Mouse (Mus musculus): Measurements from ENCODE around the gene Wnt5a.

Wnt5a gene

DNA sequence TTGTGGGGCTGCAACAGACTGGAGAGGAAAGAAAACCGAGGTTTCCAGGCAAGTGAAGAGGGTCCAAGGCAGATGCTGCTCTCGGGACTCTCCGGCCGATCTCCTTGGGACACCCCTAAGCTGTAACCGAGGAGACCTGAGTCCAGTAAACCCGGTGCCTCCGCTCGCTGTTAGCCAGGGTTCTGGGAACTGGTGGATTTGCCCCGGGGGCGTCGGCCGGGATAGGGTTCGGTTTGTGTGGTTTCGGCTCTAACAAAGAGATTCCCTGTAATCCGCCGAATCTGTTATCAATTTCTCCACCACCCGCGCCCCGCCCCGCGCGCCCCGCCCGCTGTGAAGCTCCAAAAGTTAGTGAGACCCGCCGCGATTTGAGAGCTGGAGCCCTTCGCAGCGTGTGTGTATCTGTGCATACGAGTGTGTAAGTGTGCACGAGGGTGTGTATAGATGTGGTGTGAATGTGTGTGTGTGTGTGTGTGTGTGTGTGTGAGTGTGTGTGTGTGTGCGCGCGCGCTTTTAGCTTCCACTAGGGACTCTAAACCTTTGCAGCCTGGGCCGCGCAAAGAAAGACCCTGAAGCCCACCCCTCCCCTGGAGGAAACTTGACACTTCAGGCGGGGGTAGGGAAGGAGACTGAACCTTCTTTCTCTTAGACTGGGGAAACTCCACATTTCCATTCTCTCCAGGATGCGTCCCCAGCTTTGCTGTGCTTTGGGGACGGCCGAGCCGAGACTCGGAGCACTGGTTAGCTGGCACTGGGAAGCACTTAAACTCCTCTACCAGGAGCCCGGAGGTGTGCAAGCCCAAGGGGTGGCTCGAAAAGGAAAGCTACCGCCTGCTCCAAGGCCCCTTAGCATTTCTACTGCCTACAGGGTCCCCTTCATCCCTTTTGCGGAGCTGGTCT is 5.1 kb downstream of the Wnt5a start:
- DNase-seq (ENCODE audit: low spot score in 2 of 2), result peak; percentile 46 to 73

DNA sequence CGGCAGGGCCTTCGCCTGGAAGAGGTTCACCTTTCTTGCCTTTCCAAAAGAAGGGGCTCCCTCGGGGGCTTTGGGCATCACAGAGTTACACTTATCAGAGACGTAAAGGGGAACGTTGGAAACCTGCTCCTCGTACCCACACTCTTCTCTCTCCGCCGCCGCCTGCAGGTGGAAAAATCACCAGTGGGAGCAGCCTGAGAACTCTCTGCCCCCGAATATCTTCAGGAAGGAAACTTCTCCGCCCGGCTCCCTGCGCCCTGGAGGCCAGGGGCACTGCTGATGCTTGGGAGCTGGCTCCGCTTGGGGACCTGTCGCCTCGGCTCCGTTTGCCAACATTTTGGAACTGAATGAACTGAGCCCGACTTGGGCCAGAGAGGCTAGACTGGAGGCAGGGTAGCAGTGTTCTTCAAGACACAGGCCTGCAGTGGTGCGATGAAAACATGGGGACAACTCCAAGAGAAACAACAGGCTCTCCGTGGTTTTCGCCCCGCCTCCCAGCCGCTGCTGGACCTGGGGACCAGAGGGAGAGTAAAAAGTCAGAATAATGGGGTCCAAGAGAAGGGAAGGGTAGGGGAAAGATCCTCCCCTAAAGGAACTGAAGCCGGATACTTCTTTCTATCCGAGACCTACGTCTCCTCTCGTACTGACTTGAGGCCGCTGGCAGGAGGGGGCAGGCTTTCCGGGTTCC is 5.9 kb downstream of the Wnt5a start:
- peak; percentile 17 to 55 for DNase-seq (ENCODE audit: low spot score in 2 of 2)

DNA sequence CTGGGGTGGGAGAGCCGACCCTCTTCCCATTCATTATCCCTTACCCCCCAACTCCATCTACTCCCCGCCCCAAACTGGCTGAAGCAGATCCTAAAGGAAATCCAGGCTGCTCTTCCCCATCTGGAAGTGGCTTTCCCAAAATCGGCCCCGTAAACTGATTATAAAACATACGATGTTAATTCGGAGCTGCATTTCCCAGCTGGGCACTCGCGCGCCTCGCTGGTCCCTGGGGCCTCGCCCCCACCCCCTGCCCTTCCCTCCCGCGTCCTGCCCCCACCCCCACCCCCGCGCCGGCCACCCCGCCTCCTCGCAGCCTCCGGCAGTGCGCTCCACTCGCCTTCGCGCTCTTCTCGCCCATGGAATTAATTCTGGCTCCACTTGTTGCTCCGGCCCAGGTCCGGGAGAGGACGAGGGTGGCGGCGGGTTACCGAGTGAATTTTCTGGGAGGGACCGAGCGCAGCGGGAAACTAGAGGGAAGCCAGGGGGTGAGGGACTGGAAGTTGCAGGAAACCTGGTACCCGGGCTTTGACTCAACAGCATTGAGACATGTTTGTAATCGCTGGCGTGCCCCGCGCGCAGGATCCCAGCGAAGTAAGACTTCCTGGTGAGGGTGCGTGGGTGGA is 6.6 kb downstream of the Wnt5a start:
- peak; percentile 24 to 57 for DNase-seq (ENCODE audit: low spot score in 2 of 2)

DNA sequence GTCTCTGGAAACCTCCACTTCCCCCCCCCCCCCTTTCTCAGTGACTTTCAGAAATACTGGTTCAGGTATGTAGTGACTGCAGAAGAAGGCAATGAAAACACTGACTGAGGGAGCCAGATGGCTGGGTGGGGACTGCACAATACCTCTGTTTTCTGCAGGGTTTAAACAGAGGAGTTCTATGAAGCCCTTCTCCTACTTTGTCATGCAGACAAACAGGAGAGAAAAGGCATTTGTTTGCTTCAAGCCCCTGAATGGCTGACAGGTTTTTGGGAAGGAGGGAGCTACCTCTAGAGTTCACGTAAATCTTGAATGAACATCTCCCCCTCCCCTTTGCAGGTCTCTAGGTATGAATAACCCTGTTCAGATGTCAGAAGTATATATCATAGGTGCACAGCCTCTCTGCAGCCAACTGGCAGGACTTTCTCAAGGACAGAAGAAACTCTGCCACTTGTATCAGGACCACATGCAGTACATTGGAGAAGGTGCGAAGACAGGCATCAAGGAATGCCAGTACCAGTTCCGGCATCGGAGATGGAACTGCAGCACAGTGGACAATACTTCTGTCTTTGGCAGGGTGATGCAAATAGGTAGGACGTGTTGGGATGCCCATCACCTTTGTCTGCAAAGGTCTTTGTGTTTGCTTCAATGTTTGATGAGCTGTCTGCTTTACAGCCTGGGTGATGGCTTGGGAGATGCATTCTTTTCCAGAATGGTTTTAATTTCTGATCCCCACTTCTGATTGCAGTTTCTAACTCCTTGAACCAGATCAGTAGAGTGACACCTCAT is 8.4 kb downstream of the Wnt5a start:
- DNase-seq (ENCODE audit: low spot score in 2 of 2), result no peak

DNA sequence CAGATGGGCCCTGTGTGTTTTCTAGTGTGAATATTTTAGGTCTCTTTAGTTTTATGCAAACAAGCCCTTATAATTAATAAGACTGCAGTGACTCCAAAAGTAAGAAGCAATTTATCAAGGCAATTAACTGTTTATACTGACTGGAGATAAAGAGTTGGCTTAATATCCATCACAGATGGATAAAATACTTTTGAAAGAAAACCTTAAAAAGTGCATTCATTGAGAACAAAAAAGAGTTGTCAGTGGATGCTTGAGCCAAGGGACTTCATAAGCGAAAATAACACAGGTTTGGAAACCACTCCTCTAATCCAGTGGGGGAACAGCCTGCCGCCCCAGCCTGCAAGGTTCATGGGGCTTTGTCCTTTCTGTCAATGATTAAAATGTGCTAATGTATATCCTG is 9.6 kb downstream of the Wnt5a start:
- no peak for DNase-seq (ENCODE audit: low spot score in 2 of 2)

DNA sequence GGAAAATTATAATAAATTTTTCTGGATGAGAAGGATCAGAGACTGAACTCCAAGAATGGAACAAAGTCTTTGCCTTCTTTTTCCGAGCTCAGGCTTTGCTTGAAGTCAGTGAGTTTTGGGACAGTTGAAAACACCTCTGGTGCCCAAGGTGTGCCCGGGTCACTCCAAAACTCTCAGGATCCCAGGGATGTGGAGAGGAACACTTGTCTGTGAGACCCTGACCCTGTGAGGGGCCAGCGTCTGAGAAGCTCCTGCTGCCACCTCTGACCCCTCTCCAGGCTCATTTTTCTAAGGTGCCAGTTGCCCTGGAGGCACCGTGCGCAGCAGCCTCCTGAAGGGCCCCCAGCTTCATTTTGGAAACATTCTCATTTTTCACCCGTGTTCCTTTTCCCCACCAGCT is 10.8 kb downstream of the Wnt5a start:
- no peak for DNase-seq (ENCODE audit: low spot score in 2 of 2)

DNA sequence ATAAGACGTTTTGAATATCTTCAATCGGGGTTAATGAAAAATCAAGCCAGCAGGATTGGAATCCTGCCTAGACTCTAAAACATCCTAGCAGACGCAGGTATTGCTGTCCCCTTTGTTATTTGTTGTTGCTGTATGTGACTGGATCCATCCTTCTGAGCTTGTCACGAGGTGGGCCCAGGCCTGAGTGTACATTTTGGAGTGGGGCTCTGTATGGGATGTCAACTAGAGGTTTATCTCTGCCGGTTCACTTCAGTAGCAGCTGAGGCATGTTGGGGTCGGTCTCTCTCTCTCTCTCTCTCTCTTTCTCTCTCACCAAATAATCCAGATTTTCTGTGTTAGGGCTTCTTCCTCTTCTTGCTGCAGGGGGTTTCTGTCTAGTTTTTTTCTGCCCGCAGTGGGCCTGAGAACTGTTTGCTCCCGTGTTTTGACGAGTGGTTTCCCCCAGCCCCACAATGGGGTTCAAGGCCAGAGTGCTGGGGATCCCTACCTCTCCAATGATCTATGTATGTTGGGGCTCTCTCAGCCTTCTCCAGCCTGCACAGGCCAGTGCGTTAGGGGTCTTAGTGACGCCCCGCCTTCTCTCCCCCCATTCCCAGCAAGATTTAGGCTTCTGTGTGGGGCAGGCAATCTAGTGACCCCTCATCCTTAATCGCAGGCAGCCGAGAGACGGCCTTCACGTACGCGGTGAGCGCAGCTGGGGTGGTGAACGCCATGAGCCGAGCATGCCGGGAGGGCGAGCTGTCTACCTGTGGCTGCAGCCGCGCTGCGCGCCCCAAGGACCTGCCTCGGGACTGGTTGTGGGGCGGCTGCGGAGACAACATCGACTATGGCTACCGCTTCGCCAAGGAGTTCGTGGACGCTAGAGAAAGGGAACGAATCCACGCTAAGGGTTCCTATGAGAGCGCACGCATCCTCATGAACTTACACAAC is 13.3 kb downstream of the Wnt5a start:
- no peak for DNase-seq (ENCODE audit: low spot score in 2 of 2)

GRCm38 (mm10) chr14:28521106-28521505 is 16.6 kb downstream of the Wnt5a start:
- DNase-seq (ENCODE audit: low spot score in 2 of 2), result no peak

- no peak for DNase-seq (ENCODE audit: low spot score in 2 of 2)
These were observed 18.1 kb downstream of the Wnt5a start for GRCm38 (mm10) chr14:28522611-28523010.

DNA sequence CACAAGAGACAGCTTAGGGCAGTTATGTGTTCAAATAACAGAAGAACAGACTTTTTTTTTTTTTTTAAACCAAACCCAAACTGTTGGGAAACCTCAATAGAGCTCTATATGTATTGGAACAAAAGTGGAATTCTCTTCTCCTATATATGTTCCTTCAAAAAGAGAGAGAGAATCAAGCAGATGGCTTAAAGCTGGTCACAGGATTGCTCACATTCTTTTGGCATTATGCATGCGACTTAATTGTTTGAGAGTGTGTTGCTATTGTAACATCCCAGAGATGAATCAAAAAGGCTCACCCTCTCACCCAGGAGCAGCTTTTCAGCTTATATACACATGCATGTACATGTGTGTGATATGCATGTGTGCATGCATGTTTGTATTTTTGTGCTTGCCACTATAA is 21.0 kb downstream of the Wnt5a start:
- DNase-seq (ENCODE audit: low spot score in 2 of 2), result no peak

- no peak for DNase-seq (ENCODE audit: low spot score in 2 of 2)
These were observed 23.7 kb downstream of the Wnt5a start for GRCm38 (mm10) chr14:28528151-28528685.

GRCm38 (mm10) chr14:28531531-28531930 is 27.0 kb downstream of the Wnt5a start:
- DNase-seq (ENCODE audit: low spot score in 2 of 2), result no peak

DNA sequence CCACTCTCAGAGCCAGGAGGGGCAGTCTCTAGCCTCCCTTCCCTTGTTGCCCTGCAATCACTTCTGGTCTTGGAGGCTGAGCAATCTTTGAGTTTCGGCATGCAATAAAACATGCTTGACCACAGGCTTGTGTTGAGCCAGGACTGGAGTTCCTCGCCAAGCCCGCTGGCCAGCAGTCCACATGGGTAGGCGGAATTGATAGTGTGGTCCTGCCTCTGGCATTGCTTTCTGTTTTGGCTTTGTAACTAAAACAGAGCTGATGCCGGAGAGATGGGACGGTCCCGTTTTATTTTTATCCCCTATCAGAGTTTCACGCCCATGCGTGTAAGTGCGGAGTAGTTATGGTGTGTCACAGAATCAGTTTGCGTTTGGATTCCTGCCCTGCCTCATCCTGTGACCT is 28.4 kb downstream of the Wnt5a start:
- DNase-seq (ENCODE audit: low spot score in 2 of 2), result peak in 1 of 2 experiments; percentile 69

DNA sequence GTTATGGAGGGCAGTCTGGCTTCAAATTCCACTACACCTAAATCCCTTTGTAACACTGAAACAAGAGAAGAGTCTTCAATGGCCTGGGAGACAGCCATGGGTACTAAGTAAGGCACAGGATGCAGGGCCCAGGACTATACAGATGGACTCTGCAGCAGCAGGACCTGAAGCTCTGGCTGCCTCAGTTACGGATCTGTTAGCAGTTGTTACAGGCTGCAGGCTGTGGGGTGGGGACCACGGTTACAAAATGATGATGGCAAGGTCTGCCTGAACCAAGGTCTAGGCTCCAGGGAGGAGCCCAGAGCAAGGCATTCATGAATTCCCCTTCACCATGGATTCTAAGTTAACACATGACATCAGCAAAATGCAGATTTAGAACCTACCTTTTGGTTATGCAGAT is 29.3 kb downstream of the Wnt5a start:
- DNase-seq (ENCODE audit: low spot score in 2 of 2), result no peak

GRCm38 (mm10) chr14:28535814-28536213 is 31.3 kb downstream of the Wnt5a start:
- DNase-seq (ENCODE audit: low spot score in 2 of 2), result no peak

DNA sequence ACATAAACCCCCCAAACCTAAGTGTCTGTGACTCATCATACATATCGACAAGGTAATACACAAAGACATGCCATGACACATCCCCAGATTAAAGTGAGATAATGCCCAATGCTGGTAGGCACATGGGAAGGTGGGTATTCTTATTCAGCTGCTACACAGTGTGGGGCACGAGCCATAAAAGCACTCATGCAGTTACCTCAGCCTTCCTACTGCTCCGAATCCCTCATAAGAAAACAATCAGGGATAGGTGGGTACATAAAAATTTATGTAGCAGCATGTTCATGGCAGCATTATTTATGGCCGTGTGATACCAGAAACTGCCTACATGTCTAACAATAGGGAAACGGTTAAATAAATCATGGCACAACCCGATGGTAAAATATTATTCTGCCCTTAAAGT is 35.0 kb downstream of the Wnt5a start:
- DNase-seq (ENCODE audit: low spot score in 2 of 2), result no peak

GRCm38 (mm10) chr14:28542117-28542741 is 37.7 kb downstream of the Wnt5a start:
- DNase-seq (ENCODE audit: low spot score in 2 of 2), result peak; percentile 49 to 50

DNA sequence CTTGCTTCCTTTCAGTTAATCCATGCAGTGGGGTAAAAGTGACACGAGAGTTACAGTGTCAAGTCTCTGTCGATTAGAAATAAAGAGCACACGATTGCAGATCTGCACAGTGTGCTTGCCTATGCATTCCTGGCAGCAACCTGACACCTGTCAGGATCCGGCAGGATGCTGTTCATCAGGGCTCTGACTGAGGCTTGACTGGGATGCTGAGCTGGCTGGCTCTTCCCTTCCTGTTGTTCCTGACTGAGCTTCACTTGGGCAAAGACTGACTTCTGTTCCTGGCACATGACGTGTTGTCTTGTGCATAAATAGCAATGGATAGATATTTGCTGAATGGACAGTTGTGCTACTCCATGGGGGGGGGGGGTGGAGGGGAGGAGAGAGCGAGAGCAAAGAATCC is 57.3 kb downstream of the Wnt5a start:
- no peak for DNase-seq (ENCODE audit: low spot score in 2 of 2)
